Mouse (Mus musculus): ENCODE results near the gene Ctbp2.
"Not testable (repeated sequence)": the region's sequence is repeated elsewhere in the genome, so short reads cannot be mapped to it uniquely, and the experiment has no call there.

Ctbp2 gene

GRCm38 (mm10) chr7:133120221-133120751 is 3.9 kb downstream of the Ctbp2 start:
- no peak for DNase-seq (ENCODE audit: low spot score)

- DNase-seq (ENCODE audit: low spot score), result no peak
Measured at GRCm38 (mm10) chr7:133117815-133118214, 6.3 kb downstream of the Ctbp2 start.

- no peak for DNase-seq (ENCODE audit: low spot score)
Measured at GRCm38 (mm10) chr7:133116542-133116941, 7.6 kb downstream of the Ctbp2 start.

- DNase-seq (ENCODE audit: low spot score), result no peak
Measured at GRCm38 (mm10) chr7:133115886-133116285, 8.3 kb downstream of the Ctbp2 start.

- no peak for DNase-seq (ENCODE audit: low spot score)
Measured at GRCm38 (mm10) chr7:133114847-133115470, 9.2 kb downstream of the Ctbp2 start.

- DNase-seq (ENCODE audit: low spot score), result no peak
Measured at GRCm38 (mm10) chr7:133113185-133113895, 10.8 kb downstream of the Ctbp2 start.

- no peak for DNase-seq (ENCODE audit: low spot score)
Measured at GRCm38 (mm10) chr7:133112351-133112831, 11.8 kb downstream of the Ctbp2 start.

GRCm38 (mm10) chr7:133109442-133109841 is 14.7 kb downstream of the Ctbp2 start:
- no peak for DNase-seq (ENCODE audit: low spot score)

- no peak for DNase-seq (ENCODE audit: low spot score)
Measured at GRCm38 (mm10) chr7:133108695-133109094, 15.5 kb downstream of the Ctbp2 start.

GRCm38 (mm10) chr7:133102578-133102977 is 21.6 kb downstream of the Ctbp2 start:
- no peak for DNase-seq (ENCODE audit: low spot score)

GRCm38 (mm10) chr7:133101070-133101469 is 23.1 kb downstream of the Ctbp2 start:
- no peak for DNase-seq (ENCODE audit: low spot score)

- DNase-seq (ENCODE audit: low spot score), result no peak
Measured at GRCm38 (mm10) chr7:133100178-133100577, 24.0 kb downstream of the Ctbp2 start.

- peak; percentile 70 for DNase-seq (ENCODE audit: low spot score)
Measured at GRCm38 (mm10) chr7:133099266-133099665, 24.9 kb downstream of the Ctbp2 start.

GRCm38 (mm10) chr7:133098118-133098793 is 25.9 kb downstream of the Ctbp2 start:
- no peak for DNase-seq (ENCODE audit: low spot score)

- not testable (repeated sequence) for DNase-seq (ENCODE audit: low spot score)
Measured at GRCm38 (mm10) chr7:133095610-133096009, 28.5 kb downstream of the Ctbp2 start.

GRCm38 (mm10) chr7:133094711-133095495 is 29.3 kb downstream of the Ctbp2 start:
- no peak for DNase-seq (ENCODE audit: low spot score)

- DNase-seq (ENCODE audit: low spot score), result no peak
Measured at GRCm38 (mm10) chr7:133094161-133094560, 30.0 kb downstream of the Ctbp2 start.

- no peak for DNase-seq (ENCODE audit: low spot score)
Measured at GRCm38 (mm10) chr7:133093731-133094130, 30.4 kb downstream of the Ctbp2 start.

GRCm38 (mm10) chr7:133090641-133091040 is 33.5 kb downstream of the Ctbp2 start:
- DNase-seq (ENCODE audit: low spot score), result no peak

- DNase-seq (ENCODE audit: low spot score), result no peak
Measured at GRCm38 (mm10) chr7:133089621-133090260, 34.4 kb downstream of the Ctbp2 start.

GRCm38 (mm10) chr7:133088830-133089261 is 35.3 kb downstream of the Ctbp2 start:
- peak; percentile 66 for DNase-seq (ENCODE audit: low spot score)

Measured in ovary, adult 18-20 months (tissue).